Mouse (Mus musculus) kidney, postnatal 36 days (tissue): Measurements from ENCODE around the gene Alox5.
A peak's percentile ranks its signal among the peaks of the same experiment; 100 is the strongest.

Experiments
- DNase-seq, 2 experiments: peaks; one replicate each; pipeline ENCODE4 v3.0.0; 2021 to 2022; ENCODE audit warnings: mixed read lengths in 2 of 2

Gene Alox5

GRCm38 (mm10) chr6:116385194-116386044, 75.6 kb downstream of the Alox5 start:
- peak; percentile 29 to 43 for DNase-seq

GRCm38 (mm10) chr6:116383582-116383981, 77.4 kb downstream of the Alox5 start:
- DNase-seq, result peak; percentile 35 to 46

- no peak for DNase-seq
Measured at GRCm38 (mm10) chr6:116381605-116382004, 79.4 kb downstream of the Alox5 start.

GRCm38 (mm10) chr6:116380157-116380556, 80.8 kb downstream of the Alox5 start:
- DNase-seq, result no peak

GRCm38 (mm10) chr6:116378892-116379291, 82.1 kb downstream of the Alox5 start:
- DNase-seq, result no peak

- no peak for DNase-seq
Measured at GRCm38 (mm10) chr6:116374618-116375017, 86.4 kb downstream of the Alox5 start.

- no peak for DNase-seq
Measured at GRCm38 (mm10) chr6:116374136-116374535, 86.8 kb downstream of the Alox5 start.

- DNase-seq, result no peak
Measured at GRCm38 (mm10) chr6:116371500-116371899, 89.5 kb downstream of the Alox5 start.

- DNase-seq, result no peak
Measured at GRCm38 (mm10) chr6:116370216-116370976, 90.6 kb downstream of the Alox5 start.

GRCm38 (mm10) chr6:116369811-116370210, 91.2 kb downstream of the Alox5 start:
- DNase-seq, result no peak

GRCm38 (mm10) chr6:116367971-116368370, 93.0 kb downstream of the Alox5 start:
- no peak for DNase-seq

GRCm38 (mm10) chr6:116361993-116362392, 99.0 kb downstream of the Alox5 start:
- no peak for DNase-seq

- DNase-seq, result no peak
Measured at GRCm38 (mm10) chr6:116361463-116361862, 99.5 kb downstream of the Alox5 start.
